41 mouse cellular contexts compared by ENCODE assay signal in the genomic region with DNA sequence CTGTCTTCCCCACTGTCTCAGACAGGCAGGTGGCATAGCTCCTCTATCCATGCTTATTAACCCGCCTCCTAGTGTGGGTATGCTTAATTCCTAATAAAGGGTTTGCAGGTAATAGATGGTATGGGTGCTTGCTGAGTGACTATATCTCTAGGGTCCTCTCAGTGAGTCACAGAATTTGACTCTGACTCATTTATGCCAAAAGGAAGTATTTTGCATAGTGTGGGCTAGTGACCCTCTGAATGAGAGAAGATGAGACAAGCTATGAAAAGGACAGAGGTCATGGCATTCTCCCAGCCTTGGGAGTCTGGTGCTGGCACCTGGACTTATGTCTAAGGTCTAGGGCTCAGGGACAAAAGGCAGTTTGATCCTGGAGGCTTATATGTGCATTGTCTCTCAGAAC. TPM values are rescaled to one million over a fixed set of nuclear protein-coding genes. Genes with fewer than 3 reads are reported as not detected.
"Had no signal": no experiment of that assay in that cellular context is flagged by ENCODE, and none has a peak within 500 bp of the region (broad histone marks: within the 10 kb centered on the region; RNA-seq: fewer than 3 reads in every experiment).

No protein-coding gene starts in this region.

- H3K4me1 ChIP-seq: limb, embryonic 10.5 days; limb, embryonic 12.5 days; limb, embryonic 13.5 days; limb, embryonic 15.5 days; liver, embryonic 12.5 days; liver, embryonic 13.5 days; liver, embryonic 15.5 days; lung, embryonic 15.5 days; megakaryocyte, embryonic 14.5 days; midbrain, embryonic 10.5 days; midbrain, embryonic 12.5 days; midbrain, embryonic 13.5 days; midbrain, embryonic 15.5 days had no signal

- H3K27ac ChIP-seq: limb, embryonic 10.5 days; limb, embryonic 12.5 days; limb, embryonic 13.5 days; limb, embryonic 15.5 days; liver, embryonic 12.5 days; liver, embryonic 13.5 days; liver, embryonic 14.5 days; liver, embryonic 15.5 days; lung, embryonic 15.5 days; macrophage; midbrain, embryonic 10.5 days; midbrain, embryonic 12.5 days; midbrain, embryonic 13.5 days; midbrain, embryonic 15.5 days had no signal

- ATAC-seq: liver, embryonic 12.5 days; liver, postnatal 0 days; lung, postnatal 0 days; midbrain, embryonic 13.5 days; midbrain, embryonic 15.5 days; midbrain, embryonic 16.5 days had no signal

- H3K27me3 ChIP-seq: limb, embryonic 12.5 days; limb, embryonic 13.5 days; limb, embryonic 15.5 days; liver, embryonic 12.5 days; liver, embryonic 13.5 days; liver, embryonic 15.5 days; lung, embryonic 15.5 days; midbrain, embryonic 12.5 days; midbrain, embryonic 13.5 days; midbrain, embryonic 15.5 days had no signal

- H3K9me3 ChIP-seq: limb, embryonic 10.5 days; limb, embryonic 13.5 days; limb, embryonic 15.5 days; liver, embryonic 12.5 days; liver, embryonic 13.5 days; liver, embryonic 15.5 days; lung, embryonic 15.5 days; megakaryocyte, embryonic 14.5 days; midbrain, embryonic 13.5 days; midbrain, embryonic 15.5 days had no signal

- H3K9ac ChIP-seq: limb, embryonic 12.5 days; limb, embryonic 13.5 days; limb, embryonic 15.5 days; liver, embryonic 12.5 days; liver, embryonic 13.5 days; liver, embryonic 14.5 days; liver, embryonic 15.5 days; liver, postnatal 0 days; lung, embryonic 14.5 days; lung, embryonic 15.5 days; midbrain, embryonic 12.5 days; midbrain, embryonic 13.5 days; midbrain, embryonic 15.5 days had no signal

- H3K4me3 ChIP-seq: limb, embryonic 10.5 days; limb, embryonic 12.5 days; limb, embryonic 13.5 days; limb, embryonic 15.5 days; liver, embryonic 12.5 days; liver, embryonic 13.5 days; liver, embryonic 15.5 days; lung, embryonic 15.5 days; megakaryocyte, embryonic 14.5 days; midbrain, embryonic 10.5 days; midbrain, embryonic 12.5 days; midbrain, embryonic 13.5 days; midbrain, embryonic 15.5 days; myocyte had no signal

- H3K36me3 ChIP-seq: midbrain, embryonic 10.5 days; midbrain, embryonic 12.5 days; midbrain, embryonic 13.5 days; midbrain, embryonic 15.5 days had no signal

- H3K4me2 ChIP-seq: limb, embryonic 12.5 days; limb, embryonic 13.5 days; limb, embryonic 15.5 days; liver, embryonic 11.5 days; liver, embryonic 12.5 days; liver, embryonic 13.5 days; liver, embryonic 15.5 days; lung, embryonic 14.5 days; lung, embryonic 15.5 days; midbrain, embryonic 11.5 days; midbrain, embryonic 12.5 days; midbrain, embryonic 13.5 days; midbrain, embryonic 15.5 days had no signal

- DNase-seq: left cerebral cortex, postnatal 4 days; liver; liver, embryonic 13.5 days; liver, postnatal 0 days; lung, adult 18-20 months; lung, adult 2 months; lung, embryonic 14.5 days; lung, postnatal 10 days; lung, postnatal 14 days; lung, postnatal 36 days; lung, postnatal 4 days; midbrain, embryonic 14.5 days had no signal

RNA-seq across cellular contexts. Expression of a gene that starts 37.1 kb away (rescaled TPM):
- total RNA-seq: left cerebral cortex, postnatal 10 days; left cerebral cortex, postnatal 14 days; left cerebral cortex, postnatal 25 days; left cerebral cortex, postnatal 36 days; left cerebral cortex, postnatal 4 days; liver, adult 2 months; megakaryocyte progenitor cell, adult 5-6 weeks; megakaryocyte, adult 5-6 weeks; megakaryocyte-erythroid progenitor cell, adult 5-6 weeks; midbrain, postnatal 0 days; monocyte, adult 5-6 weeks had no signal
- polyA plus RNA-seq: liver, embryonic 15.5 days; lung, adult 2 months; macrophage; midbrain, embryonic 14.5 days; midbrain, embryonic 16.5 days had no signal
